9 mouse cellular contexts compared by ENCODE assay signal in the genomic region with DNA sequence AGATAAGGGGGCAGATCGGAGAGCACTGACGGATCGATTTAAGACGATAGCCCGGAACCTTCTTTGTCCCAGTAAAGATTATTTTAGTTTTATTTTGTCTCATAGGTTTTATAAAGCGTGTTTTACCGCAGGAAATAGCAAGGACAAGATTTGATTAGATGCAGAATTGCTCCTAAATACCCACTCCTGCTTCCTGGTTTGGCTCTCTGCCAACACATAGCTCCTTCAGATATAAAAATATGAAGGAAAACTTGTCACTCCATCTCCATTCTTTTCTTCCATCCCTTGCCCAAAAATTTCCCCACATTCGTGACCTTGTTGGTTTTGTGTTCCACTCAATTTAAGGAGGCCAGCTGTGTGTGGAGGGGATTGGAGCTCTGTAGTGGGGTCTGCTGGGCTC. TPM values are rescaled to one million over a fixed set of nuclear protein-coding genes. Genes with fewer than 3 reads are reported as not detected.
DNase-seq lines count a peak whose midpoint lies in the region; ATAC-seq and TF ChIP-seq lines count a peak whose summit lies in the region.
"Had no signal": no experiment of that assay in that cellular context is flagged by ENCODE, and none has a peak within 500 bp of the region (broad histone marks: within the 10 kb centered on the region; RNA-seq: fewer than 3 reads in every experiment).

No protein-coding gene starts in this region.

- no peak for DNase-seq in cerebellum, adult 2 months
- DNase-seq in lung, postnatal 0 days (ENCODE audit: low spot score): no peak
- DNase-seq in lung, postnatal 36 days: no peak
- DNase-seq in limb, embryonic 11.5 days (ENCODE audit: low spot score): no peak
- DNase-seq in urinary bladder, postnatal 25 days (ENCODE audit: low spot score): no peak
- no peak for DNase-seq in adrenal gland, postnatal 25 days
- DNase-seq: lung, postnatal 4 days had no signal

- no peaks in the 10 kb centered on the region for H3K27me3 ChIP-seq in cerebellum, adult 2 months (ENCODE audit: control insufficient read depth, insufficient read depth, low read length)
- H3K27me3 ChIP-seq in lung, postnatal 0 days (replicated peaks; ENCODE audit: insufficient read depth, low read length): no peaks in the 10 kb centered on the region
- H3K27me3 ChIP-seq in limb, embryonic 11.5 days (ENCODE audit: control insufficient read depth, insufficient read depth, low read length): peaks cover 18% of the 10 kb centered on the region
- 0 out of 2 replicates have a peak, but pooled peaks cover 4% of the 10 kb centered on the region for H3K27me3 ChIP-seq in stomach, embryonic 14.5 days (ENCODE audit: control insufficient read depth, insufficient read depth, low read length)

- no peak for TF ChIP-seq EP300 in lung, postnatal 0 days (IDR thresholded peaks at IDR 0.05)

- H3K4me1 ChIP-seq in cerebellum, adult 2 months (ENCODE audit: control insufficient read depth, insufficient read depth, low read length): no peaks in the 10 kb centered on the region; the same call in 1 of the 2 replicates
- peaks cover 6% of the 10 kb centered on the region; the same call in 1 of the 2 replicates for H3K4me1 ChIP-seq in lung, postnatal 0 days (ENCODE audit: insufficient read depth, low read depth, low read length)
- peaks cover 3% of the 10 kb centered on the region for H3K4me1 ChIP-seq in limb, embryonic 11.5 days (ENCODE audit: control insufficient read depth, insufficient read depth, low read length)
- peaks cover 4% of the 10 kb centered on the region; the same call in 1 of the 2 replicates for H3K4me1 ChIP-seq in stomach, embryonic 14.5 days (ENCODE audit: control insufficient read depth, insufficient read depth, low read length)

- TF ChIP-seq POLR2A in cerebellum, adult 2 months (IDR thresholded peaks at IDR 0.05; ENCODE audit: borderline replicate concordance, insufficient read depth, low read length): no peak

- H3K36me3 ChIP-seq in lung, postnatal 0 days (ENCODE audit: insufficient read depth, low read length): no peaks in the 10 kb centered on the region
- no peaks in the 10 kb centered on the region for H3K36me3 ChIP-seq in limb, embryonic 11.5 days (ENCODE audit: control insufficient read depth, insufficient read depth, low read length)
- no peaks in the 10 kb centered on the region for H3K36me3 ChIP-seq in stomach, embryonic 14.5 days (ENCODE audit: control insufficient read depth, insufficient read depth, low read length)

- no peak overlapping the region for H3K9ac ChIP-seq in lung, postnatal 0 days (replicated peaks; ENCODE audit: low read depth)
- H3K9ac ChIP-seq in limb, embryonic 11.5 days (ENCODE audit: low read length): no peak overlapping the region
- no peak overlapping the region for H3K9ac ChIP-seq in stomach, embryonic 14.5 days (replicated peaks; ENCODE audit: low read depth, low read length)

- H3K4me3 ChIP-seq in cerebellum, adult 2 months (replicated peaks; ENCODE audit: insufficient read depth, low read depth, low read length): peak overlapping the region; percentile 96
- H3K4me3 ChIP-seq in lung, postnatal 0 days (ENCODE audit: low read depth, low read length): no peak overlapping the region
- H3K4me3 ChIP-seq in limb, embryonic 11.5 days (ENCODE audit: low read depth, low read length): peak overlapping the region; percentile 61
- peak overlapping the region; percentile 66 for H3K4me3 ChIP-seq in stomach, embryonic 14.5 days (ENCODE audit: low read depth, low read length)

- WGBS in cerebellum, adult 2 months: 3% methylated on average over 8 of the region's 8 CpGs
- 7% methylated on average over 8 of the region's 8 CpGs for WGBS in lung, postnatal 0 days
- WGBS in limb, embryonic 11.5 days: 9% methylated on average over 8 of the region's 8 CpGs
- WGBS in stomach, embryonic 14.5 days: 5% methylated on average over 8 of the region's 8 CpGs

- ATAC-seq in cerebellum, adult (ENCODE audit: insufficient number of reproducible peaks, low FRiP score, low TSS enrichment): no peak
- no peak for ATAC-seq in lung, postnatal 0 days
- ATAC-seq in limb, embryonic 11.5 days (ENCODE audit: insufficient number of reproducible peaks, low FRiP score, low TSS enrichment, low read depth): no peak
- ATAC-seq in stomach, embryonic 14.5 days (ENCODE audit: insufficient number of reproducible peaks, insufficient read depth, low FRiP score, low read depth): no peak

- H3K27ac ChIP-seq in cerebellum, adult 2 months (ENCODE audit: insufficient read depth, low read length): no peak overlapping the region
- no peak overlapping the region for H3K27ac ChIP-seq in lung, postnatal 0 days (ENCODE audit: low read length)
- H3K27ac ChIP-seq in limb, embryonic 11.5 days (replicated peaks; ENCODE audit: low read depth, low read length): no peak overlapping the region
- H3K27ac ChIP-seq in stomach, embryonic 14.5 days (ENCODE audit: low read length): no peak overlapping the region

- no peaks in the 10 kb centered on the region for H3K9me3 ChIP-seq in lung, postnatal 0 days (ENCODE audit: low read length)
- no peaks in the 10 kb centered on the region for H3K9me3 ChIP-seq in limb, embryonic 11.5 days (ENCODE audit: control insufficient read depth, low read length)
- no peaks in the 10 kb centered on the region for H3K9me3 ChIP-seq in stomach, embryonic 14.5 days (ENCODE audit: control insufficient read depth, low read depth, low read length)

- H3K4me2 ChIP-seq in lung, postnatal 0 days (replicated peaks; ENCODE audit: low read depth, low read length): peak overlapping the region; percentile 98; the same call in 1 of the 2 replicates
- peak overlapping the region; percentile 95; the same call in 1 of the 2 replicates for H3K4me2 ChIP-seq in limb, embryonic 11.5 days (ENCODE audit: low read depth, severe bottlenecking)
- peak overlapping the region; percentile 100 for H3K4me2 ChIP-seq in stomach, embryonic 14.5 days (replicated peaks; ENCODE audit: low read depth, low read length)

- no peak for TF ChIP-seq CTCF in cerebellum, adult 2 months (IDR thresholded peaks at IDR 0.05; ENCODE audit: borderline replicate concordance, insufficient read depth, low read depth, low read length)
- TF ChIP-seq CTCF in lung, postnatal 0 days (IDR thresholded peaks at IDR 0.05): no peak

RNA-seq across cellular contexts. Expression of a gene that starts 1.2 kb away (rescaled TPM):
- 137 and 141 TPM in 2 replicates for polyA plus RNA-seq in cerebellum, adult 2 months (2012; rRNA removed)
- polyA plus RNA-seq in lung, postnatal 0 days (2015; fragmentation: Nextera tagmentation; extraction: Ambion mirVana): 1.8 and 2.3 TPM in 2 replicates
- 0.88 and 1.1 TPM in 2 replicates for polyA plus RNA-seq in limb, embryonic 11.5 days (2014; fragmentation: Nextera tagmentation; extraction: Ambion mirVana)
- 5.2 and 5.9 TPM in 2 replicates for polyA plus RNA-seq in stomach, embryonic 14.5 days (2014; fragmentation: Nextera tagmentation; extraction: Ambion mirVana)
- 16.6 and 19.9 TPM in 2 replicates for total RNA-seq in adrenal gland, postnatal 25 days (2021)

Comparison
In these comparisons a context has a peak if more than half of its experiments do, and no peak if none do; other contexts are left out.
1. RNA of a gene that starts 1.2 kb away (polyA plus RNA-seq): 137 to 141 TPM in cerebellum, adult 2 months; 5.2 to 5.9 TPM in stomach, embryonic 14.5 days, 1.8 to 2.3 TPM in lung, postnatal 0 days and 0.88 to 1.1 TPM in limb, embryonic 11.5 days; every median in the first group is over 10 times any median in the second.
2. Peak in every context shown above with its lines, with median percentiles within 50 percentile points of each other: H3K4me2 ChIP-seq.